In genomic region chr3:116614295-116614892, GRCm38 (mm10) we compare ENCODE assay signal across 9 mouse cellular contexts. TPM values are rescaled to one million over a fixed set of nuclear protein-coding genes. Genes with fewer than 3 reads are reported as not detected.
DNase-seq lines count a peak whose midpoint lies in the region; ATAC-seq lines count a peak whose summit lies in the region.
"Had no signal": no experiment of that assay in that cellular context is flagged by ENCODE, and none has a peak within 500 bp of the region (broad histone marks: within the 10 kb centered on the region; RNA-seq: fewer than 3 reads in every experiment).

Gene Trmt13 (minus strand): TSS chr3:116614587.

- intact Hi-C loops in heart, postnatal 10 days (cut with DNase I) = no loop called here

- WGBS in heart, embryonic 11.5 days (ENCODE audit: insufficient replicate concordance) = 84% methylated on average over 10 of the region's 10 CpGs
- 85% methylated on average over 10 of the region's 10 CpGs for WGBS in heart, embryonic 15.5 days

- H3K36me3 ChIP-seq in heart, embryonic 11.5 days (ENCODE audit: control insufficient read depth, insufficient read depth, low read length) = peaks cover 18% of the 10 kb centered on the region
- peaks cover 47% of the 10 kb centered on the region for H3K36me3 ChIP-seq in heart, embryonic 15.5 days

- H3K27ac ChIP-seq in heart, embryonic 11.5 days (ENCODE audit: low read depth, low read length) = no peak within 1 kb of the TSS
- no peak within 1 kb of the TSS for H3K27ac ChIP-seq in heart, embryonic 15.5 days

- no peak within 1 kb of the TSS for H3K9ac ChIP-seq in heart, embryonic 11.5 days (ENCODE audit: low read depth, low read length)
- no peak within 1 kb of the TSS for H3K9ac ChIP-seq in heart, embryonic 15.5 days

- no peak for DNase-seq in heart, postnatal 10 days
- DNase-seq in adrenal gland, postnatal 10 days = no peak
- peak in 1 of 2 experiments; percentile 33 for DNase-seq in left cerebral cortex, adult 8-10 months (ENCODE audit: low spot score in 2 of 2)
- no peak for DNase-seq in thymus, postnatal 14 days

- no peak for ATAC-seq in heart, embryonic 11.5 days (replicated peaks; ENCODE audit: insufficient number of reproducible peaks, low FRiP score, low TSS enrichment)
- no peak for ATAC-seq in heart, embryonic 15.5 days (replicated peaks; ENCODE audit: insufficient number of reproducible peaks, insufficient read depth, low FRiP score, low read depth)
- no peak for ATAC-seq in megakaryocyte, adult 5-6 weeks (ENCODE audit: poor library complexity, severe bottlenecking)
- ATAC-seq in erythroblast, adult 5-6 weeks (replicated peaks; ENCODE audit: low FRiP score, poor library complexity, severe bottlenecking) = no peak

- no peaks in the 10 kb centered on the region for H3K4me1 ChIP-seq in heart, embryonic 11.5 days (ENCODE audit: control insufficient read depth, insufficient read depth, low read length)
- no peaks in the 10 kb centered on the region for H3K4me1 ChIP-seq in heart, embryonic 15.5 days (replicated peaks)

- H3K4me2 ChIP-seq in heart, embryonic 11.5 days = no peak within 1 kb of the TSS
- no peak within 1 kb of the TSS for H3K4me2 ChIP-seq in heart, embryonic 15.5 days

- H3K4me3 ChIP-seq in heart, embryonic 11.5 days (ENCODE audit: low read depth, low read length) = no peak within 1 kb of the TSS
- H3K4me3 ChIP-seq in heart, embryonic 15.5 days = no peak within 1 kb of the TSS
- H3K4me3 ChIP-seq: myocyte had no signal

- no peaks in the 10 kb centered on the region for H3K27me3 ChIP-seq in heart, embryonic 11.5 days (ENCODE audit: control insufficient read depth, insufficient read depth, low read length)
- H3K27me3 ChIP-seq in heart, embryonic 15.5 days = no peaks in the 10 kb centered on the region

- no peaks in the 10 kb centered on the region for H3K9me3 ChIP-seq in heart, embryonic 11.5 days (replicated peaks; ENCODE audit: control insufficient read depth, low read length)
- no peaks in the 10 kb centered on the region for H3K9me3 ChIP-seq in heart, embryonic 15.5 days (replicated peaks)

RNA-seq across cellular contexts. Expression of gene Trmt13, which starts in this region (rescaled TPM):
- 19.9 and 20.7 TPM in 2 replicates for polyA plus RNA-seq in heart, embryonic 11.5 days (2014; fragmentation: Nextera tagmentation; extraction: Ambion mirVana)
- 1 to 10 TPM; 7.0 to 9.3 TPM for total RNA-seq in heart, postnatal 10 days (2021)
- total RNA-seq in adrenal gland, postnatal 10 days (2021) = 10 to 100 TPM; 12.0 to 15.5 TPM
- polyA plus RNA-seq in heart, embryonic 15.5 days (2015; fragmentation: Nextera tagmentation; extraction: Ambion mirVana) = 17.5 and 18.3 TPM in 2 replicates
- total RNA-seq in left cerebral cortex, adult 8-10 months (2022) = 10 to 100 TPM; 16.8 to 21.1 (median 19.8) TPM
- total RNA-seq in megakaryocyte, adult 5-6 weeks (2015) = 17.7 and 19.4 TPM in 2 replicates
- 22.1 and 27.0 TPM in 2 replicates for total RNA-seq in megakaryocyte, adult 5-6 weeks (2017)
- 0.38 and 13.2 TPM in 2 replicates for total RNA-seq in erythroblast, adult 5-6 weeks (2015; ENCODE audit: low replicate concordance)
- 10.1 and 10.7 TPM in 2 replicates for total RNA-seq in erythroblast, adult 5-6 weeks (2017; ENCODE audit: low replicate concordance)
